Mouse (Mus musculus) B cell, adult 2 months (primary cell): ENCODE data around the gene Mad1l1.
"Not testable (repeated sequence)": the region's sequence is repeated elsewhere in the genome, so short reads cannot be mapped to it uniquely, and the experiment has no call there.

ENCODE experiments used
- DNase-seq, 2 experiments: peaks; one replicate each; pipeline ENCODE4 v3.0.0; 2022

Mad1l1 gene

GRCm38 (mm10) chr5:140037587-140038233 is 283.6 kb downstream of the Mad1l1 start:
- no peak for DNase-seq

- no peak for DNase-seq
Measured at GRCm38 (mm10) chr5:140035641-140036040, 285.7 kb downstream of the Mad1l1 start.

- no peak for DNase-seq
Measured at GRCm38 (mm10) chr5:140035025-140035330, 286.4 kb downstream of the Mad1l1 start.

- no peak for DNase-seq
Measured at GRCm38 (mm10) chr5:140034300-140035024, 286.9 kb downstream of the Mad1l1 start.

- no peak for DNase-seq
Measured at GRCm38 (mm10) chr5:140026366-140026765, 295.0 kb downstream of the Mad1l1 start.

- DNase-seq, result no peak
Measured at GRCm38 (mm10) chr5:140025301-140025700, 296.1 kb downstream of the Mad1l1 start.

GRCm38 (mm10) chr5:140023941-140024500 is 297.3 kb downstream of the Mad1l1 start:
- DNase-seq, result no peak

- no peak for DNase-seq
Measured at GRCm38 (mm10) chr5:140022861-140023260, 298.5 kb downstream of the Mad1l1 start.

GRCm38 (mm10) chr5:140021755-140022154 is 299.6 kb downstream of the Mad1l1 start:
- DNase-seq, result no peak

GRCm38 (mm10) chr5:140019616-140020015 is 301.7 kb downstream of the Mad1l1 start:
- no peak for DNase-seq

GRCm38 (mm10) chr5:140018780-140019179 is 302.6 kb downstream of the Mad1l1 start:
- DNase-seq, result no peak

- no peak for DNase-seq
Measured at GRCm38 (mm10) chr5:140016896-140017295, 304.5 kb downstream of the Mad1l1 start.

- no peak for DNase-seq
Measured at GRCm38 (mm10) chr5:140013652-140014051, 307.7 kb downstream of the Mad1l1 start.

GRCm38 (mm10) chr5:140012286-140012967 is 308.9 kb downstream of the Mad1l1 start:
- no peak for DNase-seq

GRCm38 (mm10) chr5:140010405-140010804 is 310.9 kb downstream of the Mad1l1 start:
- no peak for DNase-seq

- no peak for DNase-seq
Measured at GRCm38 (mm10) chr5:140009083-140009655, 312.2 kb downstream of the Mad1l1 start.

GRCm38 (mm10) chr5:140008523-140008806 is 312.9 kb downstream of the Mad1l1 start:
- no peak for DNase-seq

- no peak for DNase-seq
Measured at GRCm38 (mm10) chr5:140007656-140008522, 313.5 kb downstream of the Mad1l1 start.

- DNase-seq, result no peak
Measured at GRCm38 (mm10) chr5:140006861-140007260, 314.5 kb downstream of the Mad1l1 start.

GRCm38 (mm10) chr5:140002541-140002940 is 318.8 kb downstream of the Mad1l1 start:
- no peak for DNase-seq

- no peak for DNase-seq
Measured at GRCm38 (mm10) chr5:139998916-139999315, 322.4 kb downstream of the Mad1l1 start.

- DNase-seq, result not testable (repeated sequence)
Measured at GRCm38 (mm10) chr5:139998321-139998720, 323.0 kb downstream of the Mad1l1 start.

GRCm38 (mm10) chr5:139991531-139991930 is 329.8 kb downstream of the Mad1l1 start:
- DNase-seq, result no peak
